Mouse (Mus musculus): ENCODE results near the gene Tmem156.

- TF ChIP-seq CTCF (IDR thresholded peaks at IDR 0.05; ENCODE audit: low read depth) (no peak), EP300 (optimal IDR thresholded peaks at IDR 0.05) (no peak)
Measured at GRCm38 (mm10) chr5:65107773-65108432, 16.0 kb upstream of the Tmem156 start.

Data from stomach, postnatal 0 days (tissue).